Mouse (Mus musculus) heart, embryonic 10.5 days (tissue): ENCODE results near the gene Gnao1. TPM values are rescaled to one million over a fixed set of nuclear protein-coding genes. Genes with fewer than 3 reads are reported as not detected.

ENCODE experiments used
- DNase-seq: peaks from one replicate; pipeline ENCODE4 v3.0.0-alpha.2; 2017; ENCODE audit warnings: low spot score
- H3K27ac ChIP-seq: fragments of 300-500 bp; sonication (generic); 2 replicates; pipeline ENCODE4 v1.5.1; 2016; ENCODE audit warnings: mild to moderate bottlenecking
- H3K27me3 ChIP-seq: fragments of 300-500 bp; sonication (generic); 2 replicates; pipeline ENCODE4 v1.6.1; 2016; ENCODE audit warnings: mild to moderate bottlenecking; ENCODE audit not compliant: poor library complexity, insufficient read depth, severe bottlenecking
- H3K36me3 ChIP-seq: fragments of 300-500 bp; sonication (generic); 2 replicates; pipeline ENCODE4 v1.6.1; 2016; ENCODE audit warnings: mild to moderate bottlenecking, moderate library complexity
- H3K4me1 ChIP-seq: fragments of 300-500 bp; sonication (generic); 2 replicates; pipeline ENCODE4 v1.6.1; 2016; ENCODE audit warnings: mild to moderate bottlenecking
- H3K4me3 ChIP-seq: fragments of 300-500 bp; sonication (generic); 2 replicates; pipeline ENCODE4 v1.5.1; 2016; ENCODE audit warnings: mild to moderate bottlenecking, moderate library complexity
- H3K9me3 ChIP-seq: fragments of 300-500 bp; sonication (generic); 2 replicates; pipeline ENCODE4 v1.6.1; 2016; ENCODE audit warnings: mild to moderate bottlenecking, moderate library complexity
- WGBS: fragments of 180-500 bp; shearing (Covaris S2); methylation state at CpG from one replicate; pipeline ENCODE4 v1.1.7; 2016; 5-methylcytosine and 5-hydroxymethylcytosine counted together
- polyA plus RNA-seq: library from polyadenylated mRNA; unstranded; fragments of >200 nt; fragmentation: Nextera tagmentation; extraction: Ambion mirVana; gene quantifications from 2 replicates; pipeline ENCODE4 v1.2.1, GENCODE M21; 2016

Gnao1 gene
- polyA plus RNA-seq, 1 experiment from 2014 or later: 9.3 TPM

- 0 out of 2 replicates have a peak, but pooled peaks cover 4% of the 10 kb centered on the region for H3K4me1 ChIP-seq
- no peak overlapping the region for H3K4me3 ChIP-seq
- DNase-seq: peak; percentile 58
- 88% methylated on average over 14 of the region's 14 CpGs for WGBS
- H3K27ac ChIP-seq: no peak overlapping the region
- H3K9me3 ChIP-seq: no peaks in the 10 kb centered on the region
- no peaks in the 10 kb centered on the region for H3K27me3 ChIP-seq
- peaks cover 74% of the 10 kb centered on the region for H3K36me3 ChIP-seq
Observed at GRCm38 (mm10) chr8:93972971-93973734, 163.4 kb downstream of the Gnao1 start.

DNA sequence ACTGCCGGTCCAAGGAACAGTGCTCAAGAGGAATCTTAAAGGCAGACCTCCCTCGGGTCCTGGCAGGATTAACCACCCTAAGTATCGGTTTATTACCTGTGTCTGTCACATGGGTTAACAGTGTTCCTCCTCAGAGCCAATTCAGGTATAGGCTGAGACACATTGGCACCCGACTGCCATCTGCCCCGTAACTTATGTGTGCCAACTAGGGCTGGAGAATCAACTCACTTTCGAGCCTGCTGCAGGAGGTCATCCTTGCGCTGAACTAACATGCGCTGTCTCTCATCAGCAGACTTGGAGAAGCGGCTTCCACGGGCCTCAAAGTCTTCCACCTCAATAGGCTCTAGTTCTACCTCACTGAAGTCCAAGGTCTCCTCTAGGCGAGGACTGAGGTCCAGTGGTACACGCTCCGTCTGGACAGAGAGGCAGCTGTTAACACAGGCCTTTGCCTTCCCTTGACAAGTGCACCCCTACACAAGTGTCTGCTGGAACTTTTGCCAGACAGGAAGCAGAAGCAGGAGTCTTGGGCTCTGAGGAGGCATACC, 164.1 kb downstream of the Gnao1 start:
- Histone ChIP-seq H3K9me3 (no peaks in the 10 kb centered on the region), H3K4me1 (0 out of 2 replicates have a peak, but pooled peaks cover 4% of the 10 kb centered on the region), H3K36me3 (peaks cover 82% of the 10 kb centered on the region), H3K27ac (no peak overlapping the region), H3K27me3 (no peaks in the 10 kb centered on the region), H3K4me3 (no peak overlapping the region)
- WGBS: 91% methylated on average over 13 of the region's 13 CpGs
- DNase-seq: peak; percentile 63

DNA sequence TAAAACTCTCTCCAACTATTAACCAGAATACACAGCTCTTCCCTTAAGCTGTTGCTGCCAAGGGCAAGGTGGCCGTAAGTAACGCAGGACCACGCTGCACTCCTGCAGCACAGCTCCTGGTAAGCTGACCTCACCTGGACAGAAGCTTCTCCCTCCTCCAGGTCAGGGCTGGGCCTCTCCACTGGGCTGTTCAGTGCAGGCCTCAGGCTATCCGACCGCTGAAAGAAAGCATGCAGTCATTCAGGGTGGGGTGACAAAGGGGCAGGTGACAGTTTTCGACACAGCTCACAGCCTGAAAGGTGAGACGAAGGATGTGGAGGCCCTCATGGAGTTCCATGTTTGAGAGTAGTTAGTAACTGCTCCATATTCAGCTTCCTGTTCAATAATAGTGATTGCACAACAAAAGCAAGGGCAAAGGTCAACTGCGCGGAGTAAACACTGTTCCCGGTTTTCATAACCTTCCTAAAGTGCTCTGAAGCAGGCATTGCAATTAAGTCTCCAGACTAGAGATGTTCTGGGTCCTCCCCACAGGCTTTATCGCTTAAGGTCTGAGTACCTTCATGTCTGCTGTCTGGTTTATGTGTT, 164.9 kb downstream of the Gnao1 start:
- 0 out of 2 replicates have a peak, but pooled peaks cover 1% of the 10 kb centered on the region for H3K4me1 ChIP-seq
- DNase-seq: peak; percentile 72
- no peak overlapping the region for H3K27ac ChIP-seq
- peaks cover 89% of the 10 kb centered on the region for H3K36me3 ChIP-seq
- H3K4me3 ChIP-seq: no peak overlapping the region
- 90% methylated on average over 11 of the region's 11 CpGs for WGBS
- H3K27me3 ChIP-seq: no peaks in the 10 kb centered on the region
- H3K9me3 ChIP-seq: no peaks in the 10 kb centered on the region

GRCm38 (mm10) chr8:93975358-93975757, 165.6 kb downstream of the Gnao1 start:
- Histone ChIP-seq H3K9me3 (no peaks in the 10 kb centered on the region), H3K27me3 (no peaks in the 10 kb centered on the region), H3K27ac (no peak overlapping the region), H3K4me1 (no peaks in the 10 kb centered on the region), H3K36me3 (peaks cover 92% of the 10 kb centered on the region), H3K4me3 (no peak overlapping the region)
- peak; percentile 36 for DNase-seq
- WGBS: 93% methylated on average over 2 of the region's 2 CpGs

GRCm38 (mm10) chr8:93976446-93977211, 166.9 kb downstream of the Gnao1 start:
- H3K9me3 ChIP-seq: no peaks in the 10 kb centered on the region
- peak; percentile 68 for DNase-seq
- H3K36me3 ChIP-seq: peaks cover 94% of the 10 kb centered on the region
- no peak overlapping the region for H3K4me3 ChIP-seq
- H3K27ac ChIP-seq: no peak overlapping the region
- no peaks in the 10 kb centered on the region for H3K27me3 ChIP-seq
- H3K4me1 ChIP-seq: no peaks in the 10 kb centered on the region
- WGBS: 80% methylated on average over 6 of the region's 6 CpGs

GRCm38 (mm10) chr8:93980141-93980540, 170.4 kb downstream of the Gnao1 start:
- DNase-seq: peak; percentile 51
- 96% methylated on average over 4 of the region's 4 CpGs for WGBS
- Histone ChIP-seq H3K27ac (no peak overlapping the region), H3K27me3 (no peaks in the 10 kb centered on the region), H3K36me3 (peaks cover 91% of the 10 kb centered on the region), H3K4me1 (no peaks in the 10 kb centered on the region), H3K4me3 (no peak overlapping the region), H3K9me3 (no peaks in the 10 kb centered on the region)

- WGBS: 91% methylated on average over 5 of the region's 5 CpGs
- H3K36me3 ChIP-seq: peaks cover 89% of the 10 kb centered on the region
Observed at GRCm38 (mm10) chr8:93981679-93982215, 172.0 kb downstream of the Gnao1 start.

DNA sequence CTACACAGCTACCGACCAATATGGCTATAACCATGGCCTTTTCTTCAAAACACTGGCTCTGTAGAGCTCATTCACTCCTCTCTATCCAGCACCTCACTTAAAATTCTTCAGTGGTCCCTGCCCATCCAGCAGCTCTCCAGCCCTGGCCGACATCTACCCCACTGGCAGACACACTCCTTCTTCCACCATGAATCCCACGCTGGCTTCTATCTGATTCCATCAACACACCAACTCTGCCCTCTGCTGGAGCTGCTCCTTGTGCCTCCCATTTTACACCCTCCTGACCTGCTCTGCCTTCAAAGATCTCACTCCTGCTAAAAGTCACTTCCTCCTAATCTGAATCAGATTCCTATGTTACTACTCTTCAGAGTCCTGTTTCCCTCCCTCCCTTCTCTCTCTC, 174.1 kb downstream of the Gnao1 start:
- no peak overlapping the region for H3K4me3 ChIP-seq
- no peaks in the 10 kb centered on the region for H3K9me3 ChIP-seq
- 71% methylated on average over 3 of the region's 3 CpGs for WGBS
- no peak overlapping the region for H3K27ac ChIP-seq
- H3K36me3 ChIP-seq: peaks cover 84% of the 10 kb centered on the region
- no peaks in the 10 kb centered on the region for H3K27me3 ChIP-seq
- DNase-seq: peak; percentile 72
- H3K4me1 ChIP-seq: no peaks in the 10 kb centered on the region

More at GRCm38 (mm10) chr8:93981679-93982215, 172.0 kb downstream of the Gnao1 start:
- Histone ChIP-seq H3K9me3 (no peaks in the 10 kb centered on the region), H3K27me3 (no peaks in the 10 kb centered on the region), H3K27ac (no peak overlapping the region), H3K4me3 (no peak overlapping the region), H3K4me1 (no peaks in the 10 kb centered on the region)
- peak; percentile 61 for DNase-seq

DNA sequence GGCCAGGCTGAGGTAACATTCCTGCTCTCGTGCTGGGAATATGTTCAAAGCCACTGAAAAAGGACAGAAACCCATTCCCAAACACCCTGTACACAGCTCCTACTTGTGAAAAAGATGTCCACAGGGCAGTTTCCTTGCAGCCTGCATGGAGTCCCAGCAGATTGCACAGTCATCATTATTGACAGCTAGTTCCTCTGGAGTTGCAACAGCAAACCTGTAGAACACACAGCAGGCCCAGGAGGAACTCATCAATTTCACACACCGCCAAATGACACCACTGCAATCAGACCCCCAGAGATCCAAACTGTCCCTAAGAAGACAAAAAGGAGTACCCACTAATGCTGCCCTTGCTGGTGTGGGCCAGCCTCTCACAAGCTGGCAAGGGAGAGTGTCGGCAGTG, 175.0 kb downstream of the Gnao1 start:
- Histone ChIP-seq H3K9me3 (no peaks in the 10 kb centered on the region), H3K4me1 (no peaks in the 10 kb centered on the region), H3K27me3 (no peaks in the 10 kb centered on the region), H3K4me3 (no peak overlapping the region), H3K36me3 (peaks cover 83% of the 10 kb centered on the region), H3K27ac (no peak overlapping the region)
- 85% methylated on average over 3 of the region's 3 CpGs for WGBS
- DNase-seq: no peak

DNA sequence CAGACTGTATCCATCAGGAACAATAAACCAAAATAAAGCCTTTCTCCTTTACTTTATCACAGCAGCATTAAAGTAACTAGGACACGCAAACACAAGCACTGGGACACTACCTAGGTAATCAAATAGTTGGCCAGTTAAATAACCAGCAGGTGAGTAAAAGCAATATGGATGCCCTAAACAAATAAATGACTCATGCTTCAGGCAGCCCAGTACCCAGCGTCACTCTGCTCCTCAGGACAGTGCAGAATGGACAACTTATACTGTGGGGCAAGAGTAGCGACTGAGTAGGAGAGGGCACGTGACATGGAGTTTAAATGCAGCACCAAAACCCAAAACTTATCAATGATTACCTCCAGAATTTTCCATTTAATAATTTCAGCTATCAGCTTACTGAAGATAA, 180.0 kb downstream of the Gnao1 start:
- Histone ChIP-seq H3K4me1 (no peaks in the 10 kb centered on the region), H3K9me3 (no peaks in the 10 kb centered on the region), H3K4me3 (no peak overlapping the region), H3K36me3 (peaks cover 68% of the 10 kb centered on the region), H3K27ac (no peak overlapping the region), H3K27me3 (no peaks in the 10 kb centered on the region)
- DNase-seq: no peak
- 92% methylated on average over 4 of the region's 4 CpGs for WGBS

GRCm38 (mm10) chr8:93998961-93999360, 189.2 kb downstream of the Gnao1 start:
- Histone ChIP-seq H3K9me3 (no peaks in the 10 kb centered on the region), H3K4me3 (no peak overlapping the region), H3K4me1 (no peaks in the 10 kb centered on the region), H3K27ac (no peak overlapping the region), H3K36me3 (peaks cover 64% of the 10 kb centered on the region), H3K27me3 (no peaks in the 10 kb centered on the region)
- 95% methylated on average over 2 of the region's 2 CpGs for WGBS
- peak; percentile 42 for DNase-seq

GRCm38 (mm10) chr8:94004139-94004538, 194.4 kb downstream of the Gnao1 start:
- H3K36me3 ChIP-seq: peaks cover 55% of the 10 kb centered on the region
- no peak overlapping the region for H3K27ac ChIP-seq
- H3K9me3 ChIP-seq: no peaks in the 10 kb centered on the region

More at GRCm38 (mm10) chr8:94004139-94004538, 194.4 kb downstream of the Gnao1 start:
- 91% methylated on average over 9 of the region's 9 CpGs for WGBS
- peaks cover 6% of the 10 kb centered on the region for H3K4me1 ChIP-seq
- no peaks in the 10 kb centered on the region for H3K27me3 ChIP-seq
- no peak for DNase-seq
- H3K4me3 ChIP-seq: no peak overlapping the region
